Mouse (Mus musculus) embryonic fibroblast, embryonic 13.5 days (primary cell): ENCODE data around the gene Limd2. TPM values are rescaled to one million over a fixed set of nuclear protein-coding genes. Genes with fewer than 3 reads are reported as not detected.

Experiments
- H3K27ac ChIP-seq: 2 replicates; pipeline ENCODE4 v1.5.1; 2012; ENCODE audit warnings: low read length, control low read depth, inconsistent platforms; ENCODE audit not compliant: insufficient read depth
- H3K4me1 ChIP-seq: 2 replicates; pipeline ENCODE4 v1.6.1; 2011; ENCODE audit warnings: low read length; ENCODE audit not compliant: control insufficient read depth, insufficient read depth
- H3K4me3 ChIP-seq: 2 replicates; pipeline ENCODE4 v1.5.1; 2011; ENCODE audit warnings: mild to moderate bottlenecking, control low read depth, low read length; ENCODE audit not compliant: insufficient read depth
- CTCF ChIP-seq: IDR thresholded peaks from 2 replicates; pipeline ENCODE4 v1.5.1; 2011; ENCODE audit warnings: mild to moderate bottlenecking, control low read depth, low read length, moderate library complexity, borderline replicate concordance; ENCODE audit not compliant: insufficient read depth
- POLR2A ChIP-seq: IDR thresholded peaks from 2 replicates; pipeline ENCODE4 v1.6.1; 2011; ENCODE audit warnings: low read depth, mild to moderate bottlenecking, control low read depth, low read length, moderate library complexity
- polyA plus RNA-seq: library from polyadenylated mRNA; stranded (reverse); fragments of >200 nt; gene quantifications from 2 replicates; pipeline ENCODE4 v1.2.4, GENCODE M21; 2011; ENCODE audit warnings: low read depth; ENCODE audit not compliant: missing spikeins, insufficient read length

The Limd2 gene
- polyA plus RNA-seq, 1 experiment = 70.6 TPM

- H3K4me3 ChIP-seq = peak overlapping the region; percentile 83
- H3K27ac ChIP-seq = peak overlapping the region; percentile 66
- TF ChIP-seq CTCF = no peak
- TF ChIP-seq POLR2A = peak; percentile 90
- H3K4me1 ChIP-seq = peaks cover 14% of the 10 kb centered on the region
Observed at GRCm38 (mm10) chr11:106193371-106194154, 32.9 kb upstream of the Limd2 start.

GRCm38 (mm10) chr11:106192657-106193370, 32.2 kb upstream of the Limd2 start:
- TF ChIP-seq CTCF = no peak
- TF ChIP-seq POLR2A = no peak
- Histone ChIP-seq H3K4me3 (peak overlapping the region; percentile 83), H3K4me1 (peaks cover 14% of the 10 kb centered on the region), H3K27ac (peak overlapping the region; percentile 32; the same call in 1 of the 2 replicates)

- Histone ChIP-seq H3K4me3 (peak overlapping the region; percentile 83), H3K27ac (no peak overlapping the region), H3K4me1 (peaks cover 14% of the 10 kb centered on the region)
- TF ChIP-seq CTCF (no peak), POLR2A (no peak)
Observed at GRCm38 (mm10) chr11:106192241-106192640, 31.6 kb upstream of the Limd2 start.

GRCm38 (mm10) chr11:106191716-106192115, 31.1 kb upstream of the Limd2 start:
- TF ChIP-seq CTCF (no peak), POLR2A (no peak)
- Histone ChIP-seq H3K4me3 (no peak overlapping the region), H3K4me1 (peaks cover 14% of the 10 kb centered on the region), H3K27ac (no peak overlapping the region)

GRCm38 (mm10) chr11:106187326-106187725, 26.7 kb upstream of the Limd2 start:
- TF ChIP-seq CTCF (no peak), POLR2A (no peak)
- Histone ChIP-seq H3K4me1 (peaks cover 2% of the 10 kb centered on the region; the same call in 1 of the 2 replicates), H3K4me3 (no peak overlapping the region), H3K27ac (no peak overlapping the region)

GRCm38 (mm10) chr11:106180449-106180801, 19.8 kb upstream of the Limd2 start:
- TF ChIP-seq CTCF (no peak), POLR2A (no peak)
- H3K27ac ChIP-seq = no peak overlapping the region
- no peak overlapping the region for H3K4me3 ChIP-seq
- no peaks in the 10 kb centered on the region; the same call in 1 of the 2 replicates for H3K4me1 ChIP-seq

GRCm38 (mm10) chr11:106179711-106180448, 19.2 kb upstream of the Limd2 start:
- TF ChIP-seq CTCF (no peak), POLR2A (no peak)
- Histone ChIP-seq H3K4me3 (no peak overlapping the region), H3K27ac (no peak overlapping the region), H3K4me1 (no peaks in the 10 kb centered on the region; the same call in 1 of the 2 replicates)

GRCm38 (mm10) chr11:106178036-106178782, 17.5 kb upstream of the Limd2 start:
- Histone ChIP-seq H3K27ac (no peak overlapping the region), H3K4me3 (no peak overlapping the region), H3K4me1 (no peaks in the 10 kb centered on the region; the same call in 1 of the 2 replicates)
- TF ChIP-seq CTCF = no peak
- TF ChIP-seq POLR2A = no peak

- TF ChIP-seq CTCF = no peak
- TF ChIP-seq POLR2A = no peak
- H3K4me3 ChIP-seq = no peak overlapping the region
Observed at GRCm38 (mm10) chr11:106176372-106176771, 15.7 kb upstream of the Limd2 start.

More at GRCm38 (mm10) chr11:106176372-106176771, 15.7 kb upstream of the Limd2 start:
- Histone ChIP-seq H3K27ac (no peak overlapping the region), H3K4me1 (no peaks in the 10 kb centered on the region; the same call in 1 of the 2 replicates)
